Mouse (Mus musculus): ENCODE data around the gene Zfp729b. TPM values are rescaled to one million over a fixed set of nuclear protein-coding genes. Genes with fewer than 3 reads are reported as not detected.
A peak's percentile ranks its signal among the peaks of the same experiment; 100 is the strongest.

Zfp729b gene
- 3.8 TPM in 2 replicates for polyA plus RNA-seq (2015; fragmentation: Nextera tagmentation; extraction: Ambion mirVana)

GRCm38 (mm10) chr13:67609066-67609876 lies at the start of gene Zfp729b:
TSS of gene Zfp729b (minus strand) at chr13:67609707.
- WGBS = 1% methylated on average over 20 of the region's 20 CpGs

GRCm38 (mm10) chr13:67652496-67652895 lies 43.0 kb upstream of the Zfp729b start:
- Histone ChIP-seq H3K4me1 (replicated peaks; ENCODE audit: insufficient read depth, low read length) (no peaks in the 10 kb centered on the region), H3K36me3 (ENCODE audit: insufficient read depth, low read length) (no peaks in the 10 kb centered on the region), H3K9ac (ENCODE audit: low read depth, low read length) (no peak overlapping the region), H3K27ac (no peak overlapping the region), H3K4me2 (ENCODE audit: low read length) (no peak overlapping the region), H3K9me3 (replicated peaks; ENCODE audit: low read length) (no peaks in the 10 kb centered on the region), H3K4me3 (replicated peaks; ENCODE audit: low read depth, low read length) (no peak overlapping the region), H3K27me3 (ENCODE audit: insufficient read depth, low read length) (no peaks in the 10 kb centered on the region)
- TF ChIP-seq CTCF (IDR thresholded peaks at IDR 0.05; ENCODE audit: low read depth) = no peak
- no peak for ATAC-seq (replicated peaks; ENCODE audit: low FRiP score, low read depth)
- 41% methylated on average over 3 of the region's 3 CpGs for WGBS
- no peak for DNase-seq (ENCODE audit: low spot score)

More at GRCm38 (mm10) chr13:67609066-67609876, at the start of gene Zfp729b:
- TF ChIP-seq CTCF (IDR thresholded peaks at IDR 0.05; ENCODE audit: low read depth) = peak; percentile 66
- peak; percentile 91 for DNase-seq (ENCODE audit: low spot score)
- Histone ChIP-seq H3K9me3 (replicated peaks; ENCODE audit: low read length) (no peaks in the 10 kb centered on the region), H3K9ac (ENCODE audit: low read depth, low read length) (peak within 1 kb of the TSS; percentile 80), H3K4me1 (replicated peaks; ENCODE audit: insufficient read depth, low read length) (peaks cover 4% of the 10 kb centered on the region; the same call in 1 of the 2 replicates), H3K4me2 (ENCODE audit: low read length) (peak within 1 kb of the TSS; percentile 61), H3K36me3 (ENCODE audit: insufficient read depth, low read length) (no peaks in the 10 kb centered on the region), H3K27me3 (ENCODE audit: insufficient read depth, low read length) (no peaks in the 10 kb centered on the region), H3K27ac (peak within 1 kb of the TSS; percentile 89), H3K4me3 (replicated peaks; ENCODE audit: low read depth, low read length) (peak within 1 kb of the TSS; percentile 81)
- peak; percentile 97 for ATAC-seq (replicated peaks; ENCODE audit: low FRiP score, low read depth)

- under 1% methylated on average over 19 of the region's 19 CpGs for WGBS
- Histone ChIP-seq H3K4me2 (ENCODE audit: low read length) (peak within 1 kb of the TSS; percentile 56), H3K4me3 (replicated peaks; ENCODE audit: low read depth, low read length) (peak within 1 kb of the TSS; percentile 92), H3K9ac (ENCODE audit: low read depth, low read length) (peak within 1 kb of the TSS; percentile 71), H3K4me1 (replicated peaks; ENCODE audit: insufficient read depth, low read length) (no peaks in the 10 kb centered on the region), H3K27ac (peak within 1 kb of the TSS; percentile 87), H3K27me3 (ENCODE audit: insufficient read depth, low read length) (no peaks in the 10 kb centered on the region), H3K36me3 (ENCODE audit: insufficient read depth, low read length) (no peaks in the 10 kb centered on the region), H3K9me3 (replicated peaks; ENCODE audit: low read length) (no peaks in the 10 kb centered on the region)
- peak; percentile 97 for DNase-seq (ENCODE audit: low spot score)
- TF ChIP-seq CTCF (IDR thresholded peaks at IDR 0.05; ENCODE audit: low read depth) = peak; percentile 64
- peak; percentile 99 for ATAC-seq (replicated peaks; ENCODE audit: low FRiP score, low read depth)
Measured at GRCm38 (mm10) chr13:67637294-67638007, 27.9 kb upstream of the Zfp729b start, which contains the start of the genes Gm49345 and Zfp729a. TSS of gene Gm49345 (minus strand) at chr13:67637769. TSS of gene Zfp729a (minus strand) at chr13:67637791.

- no peaks in the 10 kb centered on the region for H3K9me3 ChIP-seq (replicated peaks; ENCODE audit: low read length)
- no peak overlapping the region for H3K27ac ChIP-seq
- H3K9ac ChIP-seq (ENCODE audit: low read depth, low read length) = no peak overlapping the region
- no peak overlapping the region for H3K4me2 ChIP-seq (ENCODE audit: low read length)
- no peaks in the 10 kb centered on the region for H3K27me3 ChIP-seq (ENCODE audit: insufficient read depth, low read length)
- no peak overlapping the region for H3K4me3 ChIP-seq (replicated peaks; ENCODE audit: low read depth, low read length)
- TF ChIP-seq CTCF (IDR thresholded peaks at IDR 0.05; ENCODE audit: low read depth) = no peak
- ATAC-seq (replicated peaks; ENCODE audit: low FRiP score, low read depth) (no peak), DNase-seq (ENCODE audit: low spot score) (peak; percentile 3)
- 82% methylated on average over 4 of the region's 4 CpGs for WGBS
- peaks cover 4% of the 10 kb centered on the region; the same call in 1 of the 2 replicates for H3K4me1 ChIP-seq (replicated peaks; ENCODE audit: insufficient read depth, low read length)
- H3K36me3 ChIP-seq (ENCODE audit: insufficient read depth, low read length) = no peaks in the 10 kb centered on the region
Measured at GRCm38 (mm10) chr13:67610108-67610507, 601 bp upstream of the Zfp729b start.

GRCm38 (mm10) chr13:67572591-67573189 lies 36.8 kb downstream of the Zfp729b start:
- no peak overlapping the region for H3K4me3 ChIP-seq (replicated peaks; ENCODE audit: low read depth, low read length)
- no peak for DNase-seq (ENCODE audit: low spot score)
- ATAC-seq (replicated peaks; ENCODE audit: low FRiP score, low read depth) = no peak
- H3K27me3 ChIP-seq (ENCODE audit: insufficient read depth, low read length) = no peaks in the 10 kb centered on the region
- no peak overlapping the region for H3K4me2 ChIP-seq (ENCODE audit: low read length)
- 80% methylated on average over 5 of the region's 5 CpGs for WGBS
- no peaks in the 10 kb centered on the region for H3K4me1 ChIP-seq (replicated peaks; ENCODE audit: insufficient read depth, low read length)
- no peak for TF ChIP-seq CTCF (IDR thresholded peaks at IDR 0.05; ENCODE audit: low read depth)
- H3K36me3 ChIP-seq (ENCODE audit: insufficient read depth, low read length) = no peaks in the 10 kb centered on the region
- no peaks in the 10 kb centered on the region for H3K9me3 ChIP-seq (replicated peaks; ENCODE audit: low read length)
- no peak overlapping the region for H3K27ac ChIP-seq
- H3K9ac ChIP-seq (ENCODE audit: low read depth, low read length) = no peak overlapping the region

GRCm38 (mm10) chr13:67553730-67554129 lies 55.8 kb downstream of the Zfp729b start, which contains the start of gene Zfp748:
TSS of gene Zfp748 (minus strand) at chr13:67553830.
- TF ChIP-seq CTCF (IDR thresholded peaks at IDR 0.05; ENCODE audit: low read depth) = no peak
- ATAC-seq (replicated peaks; ENCODE audit: low FRiP score, low read depth) (no peak), DNase-seq (ENCODE audit: low spot score) (no peak)
- Histone ChIP-seq H3K27me3 (ENCODE audit: insufficient read depth, low read length) (no peaks in the 10 kb centered on the region), H3K27ac (peak within 1 kb of the TSS; percentile 91), H3K9ac (ENCODE audit: low read depth, low read length) (peak within 1 kb of the TSS; percentile 85), H3K36me3 (ENCODE audit: insufficient read depth, low read length) (no peaks in the 10 kb centered on the region), H3K9me3 (replicated peaks; ENCODE audit: low read length) (no peaks in the 10 kb centered on the region), H3K4me1 (replicated peaks; ENCODE audit: insufficient read depth, low read length) (peaks cover 7% of the 10 kb centered on the region; the same call in 1 of the 2 replicates), H3K4me3 (replicated peaks; ENCODE audit: low read depth, low read length) (peak within 1 kb of the TSS; percentile 92), H3K4me2 (ENCODE audit: low read length) (peak within 1 kb of the TSS; percentile 67)
- WGBS = 86% methylated on average over 4 of the region's 4 CpGs

All from kidney, postnatal 0 days (tissue).